Comparison of ENCODE assay signal across 8 mouse cellular contexts in genomic region chr3:88141439-88141786, GRCm38 (mm10). TPM values are rescaled to one million over a fixed set of nuclear protein-coding genes. Genes with fewer than 3 reads are reported as not detected.
DNase-seq lines count a peak whose midpoint lies in the region; ATAC-seq lines count a peak whose summit lies in the region.

No protein-coding gene starts in this region.

- H3K4me1 ChIP-seq in brown adipose tissue, adult 24 weeks (ENCODE audit: control insufficient read depth, insufficient read depth, insufficient read length, low read length): peaks cover 36% of the 10 kb centered on the region
- peaks cover 64% of the 10 kb centered on the region for H3K4me1 ChIP-seq in heart, embryonic 16.5 days (ENCODE audit: control insufficient read depth, insufficient read depth, low read length)
- peaks cover 47% of the 10 kb centered on the region for H3K4me1 ChIP-seq in midbrain, embryonic 11.5 days (ENCODE audit: control insufficient read depth, insufficient read depth, low read length)

- peak overlapping the region; percentile 95 for H3K4me2 ChIP-seq in heart, embryonic 16.5 days (ENCODE audit: low read depth, low read length)
- peak overlapping the region; percentile 92 for H3K4me2 ChIP-seq in midbrain, embryonic 11.5 days

- peak; percentile 61 for DNase-seq in adrenal gland, adult 2 months
- DNase-seq in adrenal gland, adult (ENCODE audit: inconsistent age in 2 of 2, low spot score in 1 of 2): no peak
- peak; percentile 76 for DNase-seq in kidney, postnatal 14 days
- peak; percentile 93 for DNase-seq in midbrain, embryonic 11.5 days (ENCODE audit: low spot score, missing footprints)
- no peak for DNase-seq in cerebellum, adult 11 months

- H3K9ac ChIP-seq in heart, embryonic 16.5 days (ENCODE audit: low read length): peak overlapping the region; percentile 78
- H3K9ac ChIP-seq in midbrain, embryonic 11.5 days (ENCODE audit: low read length): peak overlapping the region; percentile 87

- no peaks in the 10 kb centered on the region for H3K36me3 ChIP-seq in heart, embryonic 16.5 days (ENCODE audit: control insufficient read depth, insufficient read depth)
- H3K36me3 ChIP-seq in midbrain, embryonic 11.5 days (ENCODE audit: control insufficient read depth, insufficient read depth, low read length): no peaks in the 10 kb centered on the region

- no peaks in the 10 kb centered on the region for H3K27me3 ChIP-seq in heart, embryonic 16.5 days (ENCODE audit: control insufficient read depth, insufficient read depth, low read length)
- H3K27me3 ChIP-seq in midbrain, embryonic 11.5 days (ENCODE audit: control insufficient read depth, insufficient read depth, low read length): peaks cover 24% of the 10 kb centered on the region

- WGBS in heart, embryonic 16.5 days: 8% methylated on average over 9 of the region's 9 CpGs
- WGBS in midbrain, embryonic 11.5 days: 13% methylated on average over 9 of the region's 9 CpGs

- peak overlapping the region; percentile 82 for H3K4me3 ChIP-seq in brown adipose tissue, adult 24 weeks (ENCODE audit: insufficient read depth, low read depth, low read length)
- peak overlapping the region; percentile 95 for H3K4me3 ChIP-seq in heart, embryonic 16.5 days (ENCODE audit: low read length)
- H3K4me3 ChIP-seq in midbrain, embryonic 11.5 days (ENCODE audit: low read depth, low read length): peak overlapping the region; percentile 77

- no peaks in the 10 kb centered on the region for H3K9me3 ChIP-seq in heart, embryonic 16.5 days (replicated peaks; ENCODE audit: control insufficient read depth, low read length)
- no peaks in the 10 kb centered on the region for H3K9me3 ChIP-seq in midbrain, embryonic 11.5 days (ENCODE audit: control insufficient read depth, low read length)

- ATAC-seq in heart, embryonic 16.5 days (replicated peaks; ENCODE audit: extremely low read depth, insufficient read depth, low FRiP score): no peak
- no peak for ATAC-seq in midbrain, embryonic 11.5 days (ENCODE audit: low FRiP score)
- no peak for ATAC-seq in cerebellum, adult (ENCODE audit: insufficient number of reproducible peaks, low FRiP score, low TSS enrichment)

- H3K27ac ChIP-seq in brown adipose tissue, adult 24 weeks (replicated peaks; ENCODE audit: low read depth, low read length): peak overlapping the region; percentile 99
- H3K27ac ChIP-seq in heart, embryonic 16.5 days (ENCODE audit: low read length): peak overlapping the region; percentile 100
- no peak overlapping the region for H3K27ac ChIP-seq in midbrain, embryonic 11.5 days (ENCODE audit: low read depth, low read length)

RNA-seq across cellular contexts. Expression of gene Mef2d, which starts 0.8 kb away (rescaled TPM):
- total RNA-seq in adrenal gland, adult 2 months (2021): 100 to 1,000 TPM in 1 of 2 experiments, 10 to 100 TPM in 1; 78.4 to 114 TPM
- 173 and 185 TPM in 2 replicates for polyA plus RNA-seq in adrenal gland, adult 2 months (2012; rRNA removed)
- polyA plus RNA-seq in brown adipose tissue, adult 24 weeks (2012; ENCODE audit: insufficient read depth, insufficient read length, missing spikeins): 34.8 and 50.0 TPM in 2 replicates
- polyA plus RNA-seq in heart, embryonic 16.5 days (2015; fragmentation: Nextera tagmentation; extraction: Ambion mirVana): 40.5 and 44.7 TPM in 2 replicates
- polyA plus RNA-seq in midbrain, embryonic 11.5 days (2014; fragmentation: Nextera tagmentation; extraction: Ambion mirVana): 9.0 and 10.9 TPM in 2 replicates

RNA-seq across cellular contexts. Expression of gene Iqgap3, which starts 59.6 kb away (rescaled TPM):
- total RNA-seq in adrenal gland, adult 2 months (2021): 1 to 10 TPM in 1 of 2 experiments, under 1 TPM in 1; 0.69 to 1.1 TPM
- 3.0 and 3.6 TPM in 2 replicates for polyA plus RNA-seq in adrenal gland, adult 2 months (2012; rRNA removed)
- 1.1 TPM in 1 of 2 replicates, not detected in the other for polyA plus RNA-seq in brown adipose tissue, adult 24 weeks (2012; ENCODE audit: insufficient read depth, insufficient read length, missing spikeins)
- polyA plus RNA-seq in heart, embryonic 16.5 days (2015; fragmentation: Nextera tagmentation; extraction: Ambion mirVana): 23.6 and 27.8 TPM in 2 replicates
- polyA plus RNA-seq in midbrain, embryonic 11.5 days (2014; fragmentation: Nextera tagmentation; extraction: Ambion mirVana): 15.0 and 16.5 TPM in 2 replicates

Comparison
In these comparisons a context has a peak if more than half of its experiments do, and no peak if none do; other contexts are left out.
1. DNase-seq: peak in adrenal gland, adult 2 months (single experiment), kidney, postnatal 14 days (single experiment) and midbrain, embryonic 11.5 days (single experiment); none in adrenal gland, adult (0 of 2) and cerebellum, adult 11 months (single experiment).
2. Peak in every context shown above with its lines, with median percentiles within 50 percentile points of each other: H3K4me3 ChIP-seq.